In genomic region chr17:47568389-47568788, GRCm38 (mm10) we compare ENCODE assay signal across 18 mouse cellular contexts. TPM values are rescaled to one million over a fixed set of nuclear protein-coding genes. Genes with fewer than 3 reads are reported as not detected.
DNase-seq lines count a peak whose midpoint lies in the region; ATAC-seq and TF ChIP-seq lines count a peak whose summit lies in the region.
"Had no signal": no experiment of that assay in that cellular context is flagged by ENCODE, and none has a peak within 500 bp of the region (broad histone marks: within the 10 kb centered on the region; RNA-seq: fewer than 3 reads in every experiment).

No protein-coding gene starts in this region.

- no peak for ATAC-seq in hindbrain, embryonic 13.5 days (ENCODE audit: low FRiP score)
- peak; percentile 76 for ATAC-seq in G1E (ENCODE audit: extremely low read depth, insufficient number of reproducible peaks, low FRiP score, poor library complexity, severe bottlenecking)
- ATAC-seq in liver, embryonic 16.5 days (ENCODE audit: low read depth), result peak; percentile 96

- peaks cover 7% of the 10 kb centered on the region; the same call in 1 of the 2 replicates for H3K27me3 ChIP-seq in hindbrain, embryonic 10.5 days (ENCODE audit: insufficient read depth, poor library complexity, severe bottlenecking)
- H3K27me3 ChIP-seq in hindbrain, embryonic 13.5 days, result no peaks in the 10 kb centered on the region
- no peaks in the 10 kb centered on the region for H3K27me3 ChIP-seq in G1E (ENCODE audit: insufficient read depth, low read length)
- H3K27me3 ChIP-seq in erythroblast, embryonic 14.5 days (ENCODE audit: control insufficient read depth), result no peaks in the 10 kb centered on the region
- H3K27me3 ChIP-seq in liver, embryonic 16.5 days (ENCODE audit: control insufficient read depth, insufficient read depth, low read depth, low read length), result no peaks in the 10 kb centered on the region
- H3K27me3 ChIP-seq: embryonic facial prominence, embryonic 13.5 days; midbrain, embryonic 13.5 days had no signal

- H3K9me3 ChIP-seq in hindbrain, embryonic 10.5 days, result no peaks in the 10 kb centered on the region
- no peaks in the 10 kb centered on the region for H3K9me3 ChIP-seq in hindbrain, embryonic 13.5 days
- H3K9me3 ChIP-seq in G1E (replicated peaks), result no peaks in the 10 kb centered on the region
- H3K9me3 ChIP-seq in erythroblast, embryonic 14.5 days (ENCODE audit: control insufficient read depth, low read length), result no peaks in the 10 kb centered on the region
- no peaks in the 10 kb centered on the region for H3K9me3 ChIP-seq in liver, embryonic 16.5 days (replicated peaks; ENCODE audit: control insufficient read depth, low read length)
- H3K9me3 ChIP-seq: embryonic facial prominence, embryonic 13.5 days; midbrain, embryonic 13.5 days had no signal

- WGBS in hindbrain, embryonic 10.5 days, result 93% methylated on average over 3 of the region's 3 CpGs
- 98% methylated on average over 3 of the region's 3 CpGs for WGBS in hindbrain, embryonic 13.5 days
- WGBS in liver, embryonic 16.5 days (ENCODE audit: insufficient replicate concordance), result 31% methylated on average over 3 of the region's 3 CpGs

- peaks cover 59% of the 10 kb centered on the region for H3K4me1 ChIP-seq in hindbrain, embryonic 10.5 days (replicated peaks)
- no peaks in the 10 kb centered on the region for H3K4me1 ChIP-seq in hindbrain, embryonic 13.5 days (replicated peaks)
- H3K4me1 ChIP-seq in G1E (ENCODE audit: insufficient read depth, low read depth, low read length), result peaks cover 72% of the 10 kb centered on the region
- H3K4me1 ChIP-seq in erythroblast, embryonic 14.5 days (ENCODE audit: control insufficient read depth), result peaks cover 91% of the 10 kb centered on the region
- peaks cover 37% of the 10 kb centered on the region for H3K4me1 ChIP-seq in liver, embryonic 16.5 days (ENCODE audit: control insufficient read depth, low read depth, low read length)

- no peak for DNase-seq in hindbrain, embryonic 10.5 days (ENCODE audit: low spot score)
- peak; percentile 28 for DNase-seq in G1E (ENCODE audit: low spot score)
- DNase-seq in thymus, postnatal 0 days (ENCODE audit: low spot score), result no peak
- DNase-seq in lung, postnatal 36 days, result no peak
- no peak for DNase-seq in natural killer cell, adult 2 months (ENCODE audit: low spot score in 2 of 2)
- DNase-seq: cerebellum, adult 2 months; gastrocnemius, postnatal 10 days; heart, adult 2 months; heart, postnatal 4 days; layer of hippocampus, postnatal 36 days; lung, postnatal 4 days; thymus, postnatal 14 days had no signal

- no peak overlapping the region for H3K9ac ChIP-seq in hindbrain, embryonic 13.5 days
- peak overlapping the region; percentile 55 for H3K9ac ChIP-seq in liver, embryonic 16.5 days (ENCODE audit: low read depth, low read length)
- H3K9ac ChIP-seq: embryonic facial prominence, embryonic 13.5 days; midbrain, embryonic 13.5 days had no signal

- no peak for TF ChIP-seq CTCF in G1E (IDR thresholded peaks at IDR 0.05; ENCODE audit: low read depth, low read length)

- H3K27ac ChIP-seq in hindbrain, embryonic 10.5 days, result peak overlapping the region; percentile 73; the same call in 1 of the 2 replicates
- H3K27ac ChIP-seq in hindbrain, embryonic 13.5 days, result no peak overlapping the region
- peak overlapping the region; percentile 91 for H3K27ac ChIP-seq in liver, embryonic 16.5 days (ENCODE audit: low read length)
- H3K27ac ChIP-seq: midbrain, embryonic 13.5 days had no signal

- H3K36me3 ChIP-seq in hindbrain, embryonic 10.5 days, result no peaks in the 10 kb centered on the region
- no peaks in the 10 kb centered on the region for H3K36me3 ChIP-seq in hindbrain, embryonic 13.5 days
- H3K36me3 ChIP-seq in G1E (replicated peaks), result peaks cover 33% of the 10 kb centered on the region
- H3K36me3 ChIP-seq in erythroblast, embryonic 14.5 days (ENCODE audit: control insufficient read depth), result peaks cover 4% of the 10 kb centered on the region
- no peaks in the 10 kb centered on the region for H3K36me3 ChIP-seq in liver, embryonic 16.5 days (ENCODE audit: control insufficient read depth, insufficient read depth)
- H3K36me3 ChIP-seq: embryonic facial prominence, embryonic 13.5 days; midbrain, embryonic 13.5 days had no signal

- no peak overlapping the region for H3K4me2 ChIP-seq in hindbrain, embryonic 13.5 days
- peak overlapping the region; percentile 55 for H3K4me2 ChIP-seq in liver, embryonic 16.5 days (ENCODE audit: low read depth, low read length)
- H3K4me2 ChIP-seq: embryonic facial prominence, embryonic 13.5 days; midbrain, embryonic 13.5 days had no signal

- no peak overlapping the region for H3K4me3 ChIP-seq in hindbrain, embryonic 10.5 days
- no peak overlapping the region for H3K4me3 ChIP-seq in hindbrain, embryonic 13.5 days
- no peak overlapping the region; the same call in 1 of the 2 replicates for H3K4me3 ChIP-seq in G1E (ENCODE audit: low read depth, low read length)
- peak overlapping the region; percentile 36 for H3K4me3 ChIP-seq in erythroblast, embryonic 14.5 days (replicated peaks)
- no peak overlapping the region for H3K4me3 ChIP-seq in liver, embryonic 16.5 days (ENCODE audit: low read depth, low read length)
- H3K4me3 ChIP-seq: embryonic facial prominence, embryonic 13.5 days; heart, adult 2 months; midbrain, embryonic 13.5 days; myocyte had no signal

RNA-seq across cellular contexts. Expression of gene Bysl, which starts 42.9 kb away (rescaled TPM):
- 39.0 and 40.6 TPM in 2 replicates for polyA plus RNA-seq in hindbrain, embryonic 10.5 days (2016; fragmentation: Nextera tagmentation; extraction: Ambion mirVana)
- 33.9 and 34.2 TPM in 2 replicates for polyA plus RNA-seq in hindbrain, embryonic 13.5 days (2015; fragmentation: Nextera tagmentation; extraction: Ambion mirVana)
- total RNA-seq in G1E (2014; fragmentation: Nextera tagmentation) (8.1 and 11.8 TPM in 2 replicates), G1E (2017) (11.3 and 11.9 TPM in 2 replicates)
- polyA plus RNA-seq in G1E (2012), result 35.2 and 44.0 TPM in 2 replicates
- polyA plus RNA-seq in erythroblast, embryonic 14.5 days (2012), result 2.8 and 3.4 TPM in 2 replicates
- 12.5 and 12.7 TPM in 2 replicates for polyA plus RNA-seq in liver, embryonic 16.5 days (2015; fragmentation: Nextera tagmentation; extraction: Ambion mirVana)
- 21.3 and 22.4 TPM in 2 replicates for polyA plus RNA-seq in thymus, postnatal 0 days (2015; fragmentation: Nextera tagmentation; extraction: Ambion mirVana)

RNA-seq across cellular contexts. Expression of gene Med20, which starts 43.0 kb away (rescaled TPM):
- polyA plus RNA-seq in hindbrain, embryonic 10.5 days (2016; fragmentation: Nextera tagmentation; extraction: Ambion mirVana), result 41.2 and 45.9 TPM in 2 replicates
- 42.5 and 44.8 TPM in 2 replicates for polyA plus RNA-seq in hindbrain, embryonic 13.5 days (2015; fragmentation: Nextera tagmentation; extraction: Ambion mirVana)
- total RNA-seq in G1E (2014; fragmentation: Nextera tagmentation), result 36.4 and 38.8 TPM in 2 replicates
- 59.8 and 60.8 TPM in 2 replicates for total RNA-seq in G1E (2017)
- 6.0 and 9.9 TPM in 2 replicates for polyA plus RNA-seq in G1E (2012)
- polyA plus RNA-seq in erythroblast, embryonic 14.5 days (2012), result 0.43 and 0.45 TPM in 2 replicates
- 22.3 and 22.4 TPM in 2 replicates for polyA plus RNA-seq in liver, embryonic 16.5 days (2015; fragmentation: Nextera tagmentation; extraction: Ambion mirVana)
- polyA plus RNA-seq in thymus, postnatal 0 days (2015; fragmentation: Nextera tagmentation; extraction: Ambion mirVana), result 46.9 and 50.1 TPM in 2 replicates

RNA-seq across cellular contexts. Expression of gene Gm20517, which starts 43.0 kb away (rescaled TPM):
- 1.9 and 2.1 TPM in 2 replicates for polyA plus RNA-seq in hindbrain, embryonic 10.5 days (2016; fragmentation: Nextera tagmentation; extraction: Ambion mirVana)
- 2.1 and 2.7 TPM in 2 replicates for polyA plus RNA-seq in hindbrain, embryonic 13.5 days (2015; fragmentation: Nextera tagmentation; extraction: Ambion mirVana)
- total RNA-seq in G1E (2014; fragmentation: Nextera tagmentation) (2.7 and 9.6 TPM in 2 replicates), G1E (2017) (1.2 and 2.0 TPM in 2 replicates)
- 0.05 TPM in 1 of 2 replicates, not detected in the other for polyA plus RNA-seq in G1E (2012)
- 0.29 and 0.65 TPM in 2 replicates for polyA plus RNA-seq in erythroblast, embryonic 14.5 days (2012)
- polyA plus RNA-seq in liver, embryonic 16.5 days (2015; fragmentation: Nextera tagmentation; extraction: Ambion mirVana), result 0.97 and 1.1 TPM in 2 replicates
- 1.8 TPM in 2 replicates for polyA plus RNA-seq in thymus, postnatal 0 days (2015; fragmentation: Nextera tagmentation; extraction: Ambion mirVana)
